Mouse (Mus musculus): ENCODE results near the gene Slc39a1. TPM values are rescaled to one million over a fixed set of nuclear protein-coding genes. Genes with fewer than 3 reads are reported as not detected.
A peak's percentile ranks its signal among the peaks of the same experiment; 100 is the strongest.
"Not testable (repeated sequence)": the region's sequence is repeated elsewhere in the genome, so short reads cannot be mapped to it uniquely, and the experiment has no call there.

The Slc39a1 gene
- total RNA-seq, 2 experiments from 2014 or later, result 101 to 106 TPM

DNA sequence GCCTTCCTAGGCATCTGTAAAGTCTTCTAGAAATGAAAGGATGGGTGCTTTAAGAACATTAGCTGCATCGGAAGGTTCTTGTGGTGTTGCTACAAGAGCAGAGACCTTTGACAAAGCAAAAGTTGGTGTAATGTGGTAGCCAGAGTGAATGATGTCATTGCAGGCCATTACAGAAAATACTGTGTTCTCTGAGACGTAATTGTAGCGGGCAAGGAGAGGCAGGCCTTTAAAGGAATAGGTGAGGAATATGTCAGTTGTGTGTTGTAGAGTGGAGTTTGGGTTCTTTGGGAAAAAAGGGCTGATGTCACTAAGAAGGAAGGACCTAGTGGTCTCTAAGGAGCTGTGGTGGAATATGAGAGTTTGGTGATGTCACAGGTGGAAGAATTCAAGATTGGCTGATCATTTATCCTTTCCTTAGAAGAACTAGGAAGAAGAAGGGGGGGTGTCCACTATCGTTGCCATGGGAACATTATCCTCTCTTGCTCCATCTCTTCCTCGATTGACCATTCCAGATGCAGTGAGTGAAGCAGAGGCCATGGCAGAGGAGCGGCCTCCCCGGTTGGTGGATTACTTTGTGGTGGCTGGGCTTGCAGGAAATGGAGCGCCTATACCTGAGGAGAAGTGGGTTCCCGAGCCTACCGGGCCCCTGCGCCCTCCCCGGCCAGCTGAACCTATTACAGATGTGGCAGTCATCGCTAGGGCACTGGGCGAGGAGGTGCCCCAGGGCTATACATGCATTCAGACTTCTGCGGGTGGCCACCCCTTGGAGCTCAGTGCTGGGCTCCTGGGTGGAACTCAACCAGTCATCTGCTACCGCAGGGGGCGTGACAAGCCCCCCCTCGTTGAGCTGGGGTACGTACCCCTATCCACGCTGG lies 19.2 kb downstream of the Slc39a1 start:
- DNase-seq, result no peak

DNA sequence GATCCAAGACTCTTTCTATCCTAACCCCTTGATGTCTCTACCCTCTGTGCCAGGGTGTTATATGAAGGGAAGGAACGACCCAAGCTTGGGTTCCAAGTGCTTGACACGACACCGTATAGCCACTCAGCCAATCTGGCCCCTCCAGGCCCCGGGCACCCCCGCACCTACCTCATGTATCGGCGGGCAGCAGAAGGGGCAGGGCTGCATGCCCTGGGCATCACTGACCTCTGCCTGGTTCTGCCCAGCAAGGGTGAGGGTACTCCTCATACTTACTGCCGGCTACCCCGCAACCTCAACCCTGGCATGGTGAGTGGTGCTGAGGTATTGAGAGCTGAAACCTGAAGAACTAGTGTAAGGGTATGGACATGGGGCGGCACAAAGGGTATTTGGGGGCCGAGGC lies 20.2 kb downstream of the Slc39a1 start:
- DNase-seq, result no peak

DNA sequence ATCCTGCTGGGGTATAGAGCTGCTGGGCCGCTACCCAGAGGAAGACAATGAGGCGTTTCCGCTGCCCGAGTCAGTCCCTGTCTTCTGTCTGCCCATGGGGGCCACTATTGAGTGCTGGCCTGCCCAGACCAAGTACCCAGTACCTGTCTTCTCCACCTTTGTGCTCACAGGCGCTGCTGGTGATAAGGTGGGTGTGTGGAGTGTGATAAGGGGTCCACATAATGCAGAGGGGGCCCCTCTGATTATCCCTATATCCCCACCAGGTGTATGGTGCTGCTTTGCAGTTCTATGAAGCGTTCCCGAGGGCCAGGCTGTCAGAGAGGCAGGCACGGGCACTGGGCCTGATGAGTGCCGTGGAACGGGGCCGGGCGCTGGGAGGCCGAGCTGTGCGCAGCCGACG lies 21.0 kb downstream of the Slc39a1 start:
- no peak for DNase-seq

DNA sequence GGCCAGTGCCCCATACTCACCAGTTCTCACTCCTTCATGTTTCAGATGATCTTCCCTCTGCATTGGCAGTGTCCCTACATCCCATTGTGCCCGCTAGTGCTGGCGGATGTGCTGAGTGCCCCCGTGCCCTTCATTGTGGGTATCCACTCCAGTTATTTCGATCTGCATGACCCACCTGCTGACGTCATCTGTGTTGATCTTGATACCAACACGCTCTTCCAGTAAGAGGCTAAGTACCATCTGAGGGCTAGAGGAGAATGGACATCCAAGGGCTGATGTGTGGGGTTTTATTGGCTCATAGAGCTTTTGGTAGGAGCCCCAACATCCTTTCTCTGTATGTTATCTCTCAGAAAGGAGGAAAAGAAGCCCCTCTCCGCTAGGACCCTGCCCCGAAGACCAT lies 22.8 kb downstream of the Slc39a1 start:
- no peak for DNase-seq

DNA sequence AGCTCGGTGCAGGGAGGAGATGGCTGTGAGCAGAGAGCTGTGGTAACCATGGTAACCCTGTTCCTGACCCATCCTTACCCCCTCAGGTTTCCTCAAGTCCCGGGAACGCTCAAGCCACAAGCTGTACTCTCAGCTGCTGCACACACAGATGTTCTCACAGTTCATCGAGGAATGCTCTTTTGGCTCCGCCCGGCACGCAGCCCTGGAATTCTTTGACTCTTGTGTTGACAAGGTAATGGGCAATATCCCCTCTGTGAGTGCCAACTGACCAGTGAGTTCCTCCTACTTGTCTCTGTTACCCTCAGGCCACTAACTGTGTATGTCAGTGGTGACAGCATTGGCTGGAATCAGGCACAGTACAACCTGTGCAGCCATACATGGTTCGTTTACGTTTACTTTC lies 24.2 kb downstream of the Slc39a1 start:
- DNase-seq, result no peak

DNA sequence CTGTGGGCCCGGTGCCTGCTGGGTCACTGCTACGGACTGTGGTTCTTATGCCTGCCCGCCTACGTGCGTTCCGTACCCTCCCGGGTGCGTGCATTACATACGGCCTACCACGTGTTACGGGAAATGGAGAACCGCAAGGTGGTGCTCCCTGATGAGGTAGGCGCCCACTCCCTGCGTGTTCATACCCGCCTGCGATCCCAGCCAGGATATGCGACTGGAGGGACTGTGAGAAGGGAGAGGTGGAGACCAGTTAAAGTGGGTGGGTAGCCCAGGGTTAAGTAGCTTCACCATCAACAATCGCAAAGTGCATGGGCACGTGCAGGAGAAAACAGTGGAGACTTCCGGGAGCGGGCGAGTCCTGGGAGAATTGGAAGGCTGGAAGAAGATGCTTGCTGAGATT lies 25.9 kb downstream of the Slc39a1 start:
- DNase-seq, result no peak

DNA sequence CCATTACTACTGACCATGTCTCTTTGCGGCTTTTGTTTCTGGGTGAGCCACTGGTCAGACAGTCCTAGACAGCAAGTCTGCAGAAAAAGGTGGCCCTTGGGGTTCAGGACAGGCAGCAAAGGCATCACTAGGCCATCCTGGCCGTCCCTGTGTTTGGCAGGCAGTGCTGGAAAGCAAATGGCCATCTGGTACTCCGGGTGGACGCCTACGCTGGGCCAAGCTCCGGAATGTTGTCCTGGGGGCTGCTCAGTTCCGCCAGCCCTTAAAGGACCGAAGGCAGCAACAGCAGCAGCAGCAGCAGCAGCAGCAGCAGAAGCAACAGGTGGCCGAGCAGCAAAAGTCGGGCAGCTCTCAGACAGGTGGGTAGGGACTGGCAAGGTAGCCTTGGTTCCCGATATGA lies 27.3 kb downstream of the Slc39a1 start:
- no peak for DNase-seq

DNA sequence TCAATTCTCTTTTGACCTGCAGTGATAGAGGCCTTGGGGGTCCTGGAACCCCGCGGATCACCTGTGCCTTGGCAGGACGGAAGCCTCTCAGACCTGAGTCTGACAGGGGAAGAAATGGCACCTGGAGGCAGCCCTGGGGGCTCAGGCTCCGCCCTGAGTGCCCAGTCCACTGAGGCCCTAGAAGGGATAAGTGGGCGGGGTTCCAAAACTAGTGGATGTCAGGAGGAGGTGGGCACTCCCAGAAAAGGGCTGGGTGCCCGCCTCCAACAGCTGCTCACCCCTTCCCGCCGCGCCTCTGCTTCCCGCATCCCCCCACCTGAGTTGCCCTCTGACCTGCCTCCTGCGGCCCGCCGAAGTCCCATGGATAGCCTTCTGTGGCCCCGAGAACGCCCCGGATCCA lies 28.9 kb downstream of the Slc39a1 start:
- DNase-seq, result no peak

DNA sequence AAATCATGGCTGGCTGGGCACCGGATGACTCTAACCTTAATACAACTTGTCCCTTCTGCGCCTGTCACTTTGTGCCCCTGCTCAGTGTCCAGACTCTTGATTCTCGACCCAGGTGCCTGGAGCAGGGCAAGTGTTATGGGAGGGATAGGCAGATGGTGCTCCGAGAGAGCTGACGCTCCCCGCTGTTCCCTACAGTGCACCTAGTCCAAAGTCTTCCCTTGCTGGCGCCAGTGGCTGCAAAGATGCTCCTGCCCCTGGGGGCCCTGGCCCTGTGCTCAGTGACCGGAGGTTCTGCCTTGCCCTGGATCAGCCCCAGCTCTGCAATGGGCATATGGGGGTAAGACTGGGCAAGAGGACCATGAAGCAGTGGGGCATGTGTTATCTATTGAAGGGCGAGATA lies 29.8 kb downstream of the Slc39a1 start:
- DNase-seq, result no peak

DNA sequence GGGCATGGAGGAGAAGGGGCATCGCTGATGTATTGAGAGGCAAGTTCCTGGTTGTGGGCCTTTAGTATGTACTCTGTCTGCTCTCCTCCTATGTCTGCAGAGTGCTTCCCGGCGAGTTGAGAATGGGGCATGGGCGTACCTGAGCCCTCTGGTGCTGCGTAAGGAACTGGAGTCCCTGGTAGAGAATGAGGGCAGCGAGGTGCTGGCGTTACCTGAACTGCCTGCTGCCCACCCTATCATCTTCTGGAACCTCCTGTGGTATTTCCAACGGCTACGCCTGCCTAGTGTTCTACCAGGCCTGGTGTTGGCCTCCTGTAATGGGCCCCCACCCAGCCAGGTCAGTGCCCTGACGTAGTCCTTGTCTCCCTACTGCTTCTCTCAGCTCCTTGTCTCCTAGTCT lies 30.2 kb downstream of the Slc39a1 start:
- no peak for DNase-seq

DNA sequence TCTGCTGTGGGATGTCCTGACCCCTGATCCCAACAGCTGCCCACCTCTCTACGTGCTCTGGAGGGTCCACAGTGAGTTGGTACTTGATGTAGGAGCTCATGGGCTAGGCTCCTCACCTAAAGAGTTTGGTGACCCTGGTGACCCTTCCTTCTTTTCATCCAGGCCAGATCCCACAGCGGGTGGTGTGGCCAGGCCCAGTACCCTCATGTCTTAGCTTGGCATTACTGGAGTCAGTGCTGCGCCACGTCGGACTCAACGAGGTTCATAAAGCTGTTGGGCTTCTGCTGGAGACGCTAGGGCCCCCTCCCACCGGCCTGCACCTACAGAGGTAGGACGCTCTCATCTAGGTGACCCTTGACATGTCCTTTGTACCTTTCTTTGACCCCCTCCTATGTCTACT lies 31.2 kb downstream of the Slc39a1 start:
- no peak for DNase-seq

DNA sequence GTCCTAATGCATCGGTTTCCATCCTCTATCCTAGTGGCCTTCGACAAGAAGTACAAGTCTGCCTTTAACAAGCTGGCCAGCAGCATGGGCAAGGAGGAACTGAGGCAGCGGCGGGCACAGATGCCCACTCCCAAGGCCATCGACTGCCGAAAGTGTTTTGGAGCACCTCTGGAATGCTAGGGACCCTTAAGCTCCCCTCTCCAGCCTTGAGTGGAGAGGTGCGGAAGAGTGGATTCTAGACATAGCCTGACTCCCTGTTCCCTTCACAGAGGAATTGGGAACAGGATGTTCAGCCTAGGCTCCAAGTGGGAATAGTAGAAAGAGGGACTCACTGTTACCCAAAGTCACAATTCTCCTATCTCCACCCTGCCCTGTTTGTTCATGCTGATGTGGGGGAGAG lies 31.8 kb downstream of the Slc39a1 start:
- no peak for DNase-seq

DNA sequence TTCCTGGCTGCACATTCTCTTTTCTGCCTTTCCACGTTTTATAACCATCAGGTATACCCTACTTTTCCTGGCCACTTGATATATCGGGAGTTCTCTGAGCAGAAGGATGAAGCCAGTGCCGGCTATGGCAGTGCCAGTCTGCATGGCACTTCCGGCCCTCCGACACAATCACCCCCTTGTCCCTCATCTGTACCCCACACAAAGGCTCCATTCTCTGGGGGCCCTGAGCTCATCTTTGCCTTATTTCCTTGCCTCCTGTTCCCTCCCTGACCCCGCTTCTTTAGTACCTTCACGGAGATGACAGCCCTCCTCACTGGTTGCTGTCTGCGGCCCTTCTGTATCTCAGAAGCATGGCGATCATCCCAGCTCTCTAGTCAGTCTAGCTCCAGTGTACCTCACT lies 32.7 kb downstream of the Slc39a1 start:
- no peak for DNase-seq

DNA sequence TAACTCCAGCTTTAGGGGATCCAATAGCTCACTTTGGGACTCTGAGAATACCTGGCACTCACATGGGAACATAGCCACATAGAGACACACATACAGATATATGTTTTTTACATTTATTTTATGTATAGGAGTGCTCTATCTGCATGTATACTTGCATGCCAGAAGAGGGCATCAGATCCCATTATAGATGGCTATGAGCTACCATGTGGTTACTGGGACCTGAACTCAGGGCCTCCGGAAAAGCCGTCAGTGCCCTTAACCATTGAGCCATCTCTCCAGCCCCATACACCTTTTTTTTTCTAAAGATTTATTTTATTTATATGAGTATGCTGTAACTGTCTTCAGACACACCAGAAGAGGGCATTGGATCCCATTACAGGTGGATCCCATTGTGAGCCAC lies 36.2 kb downstream of the Slc39a1 start:
- no peak for DNase-seq

DNA sequence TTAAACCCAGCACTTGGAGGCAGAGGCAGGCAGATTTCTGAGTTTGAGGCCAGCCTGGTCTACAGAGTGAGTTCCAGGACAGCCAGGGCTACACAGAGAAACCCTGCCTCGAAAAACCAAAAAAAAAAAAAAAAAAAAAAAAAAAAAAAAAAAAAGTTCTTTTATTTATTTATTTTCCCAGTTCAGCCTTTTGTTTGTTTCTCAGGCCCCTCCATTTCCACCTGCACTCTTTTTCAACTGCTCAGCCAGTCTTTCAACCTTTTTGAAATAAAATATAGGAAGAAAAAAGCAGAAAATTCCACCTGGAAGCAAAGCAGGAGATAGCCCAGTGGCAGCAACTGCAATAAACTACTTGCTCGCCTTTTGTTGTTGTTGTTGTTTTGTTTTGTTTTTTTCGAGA lies 41.4 kb downstream of the Slc39a1 start:
- not testable (repeated sequence) for DNase-seq

DNA sequence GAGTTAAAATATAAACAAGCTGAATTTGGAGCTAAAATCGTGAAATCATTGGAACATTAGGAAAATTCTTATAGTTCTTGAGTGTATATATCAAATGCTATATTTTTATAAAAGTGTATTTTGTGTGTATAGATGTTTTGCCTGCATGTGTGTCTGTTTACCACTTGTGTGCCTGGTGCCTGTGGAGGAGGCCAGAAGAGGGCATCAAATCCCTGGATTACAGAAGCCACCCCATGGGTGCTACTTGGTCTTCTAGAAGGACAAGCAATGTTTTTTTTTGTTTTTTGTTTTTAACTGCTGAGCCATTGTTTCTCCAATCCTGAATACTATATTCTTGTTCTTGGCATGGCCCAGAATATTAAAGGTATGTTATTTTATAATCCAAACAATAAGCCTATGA lies 42.6 kb downstream of the Slc39a1 start:
- no peak for DNase-seq

DNA sequence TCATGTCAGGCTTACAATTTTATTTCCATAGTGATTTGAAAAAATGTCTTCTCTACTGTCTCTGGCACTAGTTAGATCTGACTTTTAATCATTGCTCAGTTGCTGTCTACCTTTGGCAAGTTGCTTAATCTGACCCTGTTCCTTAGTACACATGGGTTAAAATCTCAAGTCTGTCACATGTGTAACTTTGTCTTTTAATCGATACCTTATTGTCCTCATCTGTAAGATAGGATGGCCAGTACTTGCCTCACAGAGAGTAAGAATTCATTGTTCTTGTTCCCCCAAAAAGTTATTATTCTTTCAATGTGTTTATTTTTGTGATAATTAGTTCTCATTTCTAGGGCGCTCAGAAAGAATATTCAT lies 44.0 kb downstream of the Slc39a1 start:
- DNase-seq, result no peak

DNA sequence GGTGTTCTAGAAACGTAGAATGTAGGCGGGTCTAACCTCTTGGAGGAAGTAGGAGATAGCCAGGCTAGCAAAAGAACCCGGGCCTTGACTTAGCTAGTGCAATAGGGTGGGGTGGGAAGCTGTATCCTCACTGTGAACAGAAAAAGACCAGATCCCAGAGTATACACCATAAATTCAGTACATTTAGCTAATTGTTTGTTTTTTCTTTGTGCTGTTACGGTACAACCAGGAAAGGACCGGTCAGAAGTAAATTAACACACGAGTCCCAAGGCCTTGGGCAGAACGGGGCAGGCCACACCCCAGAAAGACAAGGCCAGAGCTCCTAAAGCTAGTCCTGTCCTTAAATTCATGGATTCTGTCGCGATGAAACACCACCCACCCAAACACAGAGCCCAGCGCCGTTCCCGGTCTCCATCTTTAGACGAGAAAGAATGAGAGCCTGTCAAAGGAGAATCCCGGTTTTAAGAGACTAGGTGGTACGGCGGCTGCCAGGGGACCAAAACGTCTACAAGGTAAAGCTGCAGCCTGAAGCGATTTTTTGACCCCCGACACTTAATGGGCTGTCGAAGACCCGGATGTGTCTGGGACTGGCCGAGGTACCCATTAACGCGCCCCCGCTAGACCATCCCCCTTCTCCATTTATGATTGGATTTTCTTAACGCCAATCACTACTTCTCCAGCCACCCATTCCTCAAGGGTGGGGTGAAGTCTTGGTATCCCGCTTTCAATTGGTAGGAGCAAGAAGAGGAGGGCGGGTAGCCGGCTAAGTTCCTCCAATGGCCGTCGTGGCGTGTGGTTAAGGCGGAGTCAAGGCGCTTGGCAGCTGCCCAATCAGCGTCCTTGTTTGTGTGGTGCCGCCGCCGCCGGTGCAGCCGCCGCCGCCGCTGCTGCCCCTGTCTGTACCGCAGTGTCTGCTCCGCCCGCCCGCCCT lies 44.6 kb downstream of the Slc39a1 start, which contains the start of gene Gatad2b:
Gene Gatad2b (plus strand): TSS at position 834 of the 931 bp plus-strand sequence.
- DNase-seq, result peak; percentile 99

DNA sequence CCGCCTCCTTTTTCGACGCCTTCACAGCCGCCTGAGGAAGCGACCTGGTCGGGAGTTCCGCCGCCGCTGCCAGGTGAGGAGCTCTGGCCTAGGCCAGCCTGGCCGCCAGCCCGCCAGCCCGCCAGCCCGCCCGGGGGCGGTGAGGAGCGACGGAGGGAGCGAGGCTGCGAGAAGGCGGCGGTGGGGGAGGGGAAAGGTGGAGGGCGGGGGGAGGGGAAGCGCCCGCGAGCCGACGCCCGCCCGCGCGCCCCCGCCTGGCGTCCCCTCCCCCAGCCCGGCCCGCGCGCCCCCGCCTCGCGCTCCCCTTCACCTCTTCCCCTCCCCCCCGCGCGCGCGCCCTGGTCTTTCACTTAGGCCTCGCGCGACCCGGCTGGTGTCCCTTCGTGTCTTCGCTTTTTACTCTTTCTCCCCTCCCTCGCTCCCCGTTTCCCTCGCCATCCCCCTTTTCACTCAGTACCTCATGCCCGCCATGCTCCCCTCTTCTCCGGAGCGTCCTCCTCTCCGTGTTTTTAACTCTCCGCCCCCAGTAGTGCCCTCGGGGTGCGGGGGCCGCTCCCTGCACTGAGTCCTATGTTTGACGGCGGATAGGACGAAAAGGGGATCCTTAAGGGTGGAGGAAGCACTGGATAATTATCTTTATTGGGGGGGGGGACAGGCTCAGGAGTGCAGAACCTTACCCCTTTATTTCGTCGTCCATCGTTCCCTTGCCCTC lies 45.5 kb downstream of the Slc39a1 start:
- peak; percentile 80 for DNase-seq

DNA sequence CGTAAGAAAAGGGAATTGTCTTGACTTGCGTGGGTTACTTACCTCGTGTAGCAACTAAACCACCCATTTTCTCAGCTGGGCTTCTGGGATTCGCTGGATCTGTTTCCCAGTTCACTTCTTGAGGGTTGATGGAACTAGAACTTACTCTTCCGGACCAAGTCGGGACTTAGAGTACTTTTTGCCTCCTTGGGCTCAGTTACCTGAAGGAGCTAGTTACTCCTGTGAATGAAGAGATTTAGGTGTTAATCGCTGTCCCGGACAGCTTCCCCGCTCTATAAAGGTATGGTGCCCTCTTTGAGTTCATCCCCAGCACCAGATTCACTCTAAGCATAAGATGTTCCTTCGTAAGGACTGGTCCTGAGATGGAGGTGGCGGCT lies 46.1 kb downstream of the Slc39a1 start:
- DNase-seq, result no peak

DNA sequence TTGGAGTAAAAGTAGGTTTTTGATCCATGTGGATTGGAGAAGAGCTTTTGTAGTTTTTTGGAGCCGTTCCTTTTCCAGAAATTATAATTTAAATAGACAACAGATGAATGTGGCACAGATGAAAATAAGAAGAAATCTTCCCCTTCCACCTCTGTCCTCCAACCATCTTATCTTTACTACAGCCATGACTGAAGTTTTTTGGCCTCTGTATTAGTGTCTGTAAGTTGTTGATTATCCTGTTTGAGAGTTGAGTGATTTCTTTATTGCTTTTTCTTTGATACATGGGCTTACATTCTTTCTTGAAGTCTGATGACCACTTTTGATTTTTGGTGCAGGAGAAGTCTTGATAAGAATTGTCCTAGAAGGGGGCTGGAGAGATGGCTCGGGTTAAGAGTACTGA lies 46.7 kb downstream of the Slc39a1 start:
- DNase-seq, result no peak

Data from heart, postnatal 4 days (tissue).